Mouse (Mus musculus) heart, embryonic 10.5 days (tissue): Measurements from ENCODE around the gene S1pr4. TPM values are rescaled to one million over a fixed set of nuclear protein-coding genes. Genes with fewer than 3 reads are reported as not detected.

Experiments
- DNase-seq: peaks from one replicate; pipeline ENCODE4 v3.0.0-alpha.2; 2017; ENCODE audit warnings: low spot score
- H3K27ac ChIP-seq: fragments of 300-500 bp; sonication (generic); 2 replicates; pipeline ENCODE4 v1.5.1; 2016; ENCODE audit warnings: mild to moderate bottlenecking
- H3K27me3 ChIP-seq: fragments of 300-500 bp; sonication (generic); 2 replicates; pipeline ENCODE4 v1.6.1; 2016; ENCODE audit warnings: mild to moderate bottlenecking; ENCODE audit not compliant: poor library complexity, insufficient read depth, severe bottlenecking
- H3K36me3 ChIP-seq: fragments of 300-500 bp; sonication (generic); 2 replicates; pipeline ENCODE4 v1.6.1; 2016; ENCODE audit warnings: mild to moderate bottlenecking, moderate library complexity
- H3K4me1 ChIP-seq: fragments of 300-500 bp; sonication (generic); 2 replicates; pipeline ENCODE4 v1.6.1; 2016; ENCODE audit warnings: mild to moderate bottlenecking
- H3K4me3 ChIP-seq: fragments of 300-500 bp; sonication (generic); 2 replicates; pipeline ENCODE4 v1.5.1; 2016; ENCODE audit warnings: mild to moderate bottlenecking, moderate library complexity
- H3K9me3 ChIP-seq: fragments of 300-500 bp; sonication (generic); 2 replicates; pipeline ENCODE4 v1.6.1; 2016; ENCODE audit warnings: mild to moderate bottlenecking, moderate library complexity
- WGBS: fragments of 180-500 bp; shearing (Covaris S2); methylation state at CpG from one replicate; pipeline ENCODE4 v1.1.7; 2016; 5-methylcytosine and 5-hydroxymethylcytosine counted together
- microRNA-seq: library from miRNA; unstranded; fragments of <30 nt; microRNA quantifications from one replicate; pipeline ENCODE4, GENCODE M21; 2017
- polyA plus RNA-seq: library from polyadenylated mRNA; unstranded; fragments of >200 nt; fragmentation: Nextera tagmentation; extraction: Ambion mirVana; gene quantifications from 2 replicates; pipeline ENCODE4 v1.2.1, GENCODE M21; 2016

Gene S1pr4
- polyA plus RNA-seq, 1 experiment from 2014 or later: 0.83 TPM

- Histone ChIP-seq H3K27me3 (peaks cover 84% of the 10 kb centered on the region), H3K27ac (no peak overlapping the region), H3K36me3 (no peaks in the 10 kb centered on the region), H3K4me3 (no peak overlapping the region), H3K9me3 (no peaks in the 10 kb centered on the region), H3K4me1 (peaks cover 12% of the 10 kb centered on the region)
- WGBS: 76% methylated on average over 2 of the region's 2 CpGs
- no peak for DNase-seq
Observed at GRCm38 (mm10) chr10:81454106-81454505, 45.8 kb downstream of the S1pr4 start.

- peak overlapping the region; percentile 23 for H3K4me3 ChIP-seq
- peaks cover 12% of the 10 kb centered on the region for H3K4me1 ChIP-seq
Observed at GRCm38 (mm10) chr10:81452947-81453288, 47.0 kb downstream of the S1pr4 start.

GRCm38 (mm10) chr10:81452237-81452946, 47.5 kb downstream of the S1pr4 start:
- H3K9me3 ChIP-seq: no peaks in the 10 kb centered on the region
- WGBS: 10% methylated on average over 36 of the region's 36 CpGs
- no peak for DNase-seq
- H3K4me3 ChIP-seq: peak overlapping the region; percentile 23
- H3K27ac ChIP-seq: no peak overlapping the region
- peaks cover 12% of the 10 kb centered on the region for H3K4me1 ChIP-seq
- H3K27me3 ChIP-seq: peaks cover 69% of the 10 kb centered on the region
- no peaks in the 10 kb centered on the region for H3K36me3 ChIP-seq

More at GRCm38 (mm10) chr10:81452947-81453288, 47.0 kb downstream of the S1pr4 start:
- 4% methylated on average over 14 of the region's 14 CpGs for WGBS
- Histone ChIP-seq H3K27me3 (peaks cover 74% of the 10 kb centered on the region), H3K36me3 (no peaks in the 10 kb centered on the region), H3K9me3 (no peaks in the 10 kb centered on the region), H3K27ac (no peak overlapping the region)
- DNase-seq: no peak

GRCm38 (mm10) chr10:81451365-81451745, 48.6 kb downstream of the S1pr4 start:
- H3K27ac ChIP-seq: no peak overlapping the region
- no peaks in the 10 kb centered on the region for H3K36me3 ChIP-seq
- peaks cover 12% of the 10 kb centered on the region for H3K4me1 ChIP-seq
- peaks cover 58% of the 10 kb centered on the region for H3K27me3 ChIP-seq
- H3K9me3 ChIP-seq: no peaks in the 10 kb centered on the region
- H3K4me3 ChIP-seq: no peak overlapping the region
- no peak for DNase-seq
- WGBS: 53% methylated on average over 6 of the region's 6 CpGs

GRCm38 (mm10) chr10:81450641-81451364, 49.1 kb downstream of the S1pr4 start:
- Histone ChIP-seq H3K36me3 (no peaks in the 10 kb centered on the region), H3K4me1 (peaks cover 12% of the 10 kb centered on the region), H3K4me3 (no peak overlapping the region), H3K27me3 (peaks cover 53% of the 10 kb centered on the region), H3K27ac (no peak overlapping the region), H3K9me3 (no peaks in the 10 kb centered on the region)
- peak; percentile 72 for DNase-seq
- 49% methylated on average over 9 of the region's 9 CpGs for WGBS

- 1% methylated on average over 7 of the region's 7 CpGs for WGBS
- H3K27me3 ChIP-seq: peaks cover 46% of the 10 kb centered on the region
- no peaks in the 10 kb centered on the region for H3K9me3 ChIP-seq
Observed at GRCm38 (mm10) chr10:81450140-81450539, 49.8 kb downstream of the S1pr4 start.

More at GRCm38 (mm10) chr10:81450140-81450539, 49.8 kb downstream of the S1pr4 start:
- no peak overlapping the region for H3K4me3 ChIP-seq
- DNase-seq: peak; percentile 91
- H3K36me3 ChIP-seq: no peaks in the 10 kb centered on the region
- no peak overlapping the region for H3K27ac ChIP-seq
- peaks cover 12% of the 10 kb centered on the region for H3K4me1 ChIP-seq

Small RNA genes lying within 50 kb of the gene (microRNA-seq; reads per million reads assigned to microRNA genes)
- gene Gm25595: not detected

Other genes starting within 250 kb of the S1pr4 start
- 1.2 and 2.2 TPM in 2 replicates for gene Matk, start 247.2 kb downstream of the S1pr4 start, polyA plus RNA-seq
- gene Mrpl54, start 233.2 kb downstream of the S1pr4 start, polyA plus RNA-seq: 284 and 285 TPM in 2 replicates
- 56.5 and 57.0 TPM in 2 replicates for gene Apba3, start 233.2 kb downstream of the S1pr4 start, polyA plus RNA-seq
- 1.8 and 4.4 TPM in 2 replicates for gene Tjp3, start 208.6 kb downstream of the S1pr4 start, polyA plus RNA-seq
- 42.6 and 55.9 TPM in 2 replicates for gene Pip5k1c, start 207.2 kb downstream of the S1pr4 start, polyA plus RNA-seq
- 37.2 and 51.6 TPM in 2 replicates for gene Cactin, start 179.0 kb downstream of the S1pr4 start, polyA plus RNA-seq
- gene Tbxa2r, start 171.4 kb downstream of the S1pr4 start, polyA plus RNA-seq: 10.8 and 15.6 TPM in 2 replicates
- gene Gipc3, start 156.9 kb downstream of the S1pr4 start, polyA plus RNA-seq: not detected in 2 replicates
- gene Hmg20b, start 149.7 kb downstream of the S1pr4 start, polyA plus RNA-seq: 100 and 109 TPM in 2 replicates
- 10.3 and 12.8 TPM in 2 replicates for gene Mfsd12, start 142.6 kb downstream of the S1pr4 start, polyA plus RNA-seq
- 1.1 and 1.4 TPM in 2 replicates for gene 4930404N11Rik, start 134.3 kb downstream of the S1pr4 start, polyA plus RNA-seq
- 105 and 117 TPM in 2 replicates for gene Fzr1, start 121.6 kb downstream of the S1pr4 start, polyA plus RNA-seq
- gene Dohh, start 115.7 kb downstream of the S1pr4 start, polyA plus RNA-seq: 100 and 105 TPM in 2 replicates
- 2.2 and 3.1 TPM in 2 replicates for gene Gm48551, start 115.7 kb downstream of the S1pr4 start, polyA plus RNA-seq
- gene Gm48552, start 111.1 kb downstream of the S1pr4 start, polyA plus RNA-seq: 1.1 and 1.7 TPM in 2 replicates
- 3.4 and 4.0 TPM in 2 replicates for gene Smim24, start 107.1 kb downstream of the S1pr4 start, polyA plus RNA-seq
- gene Nfic, start 44.5 kb downstream of the S1pr4 start, polyA plus RNA-seq: 23.0 and 24.3 TPM in 2 replicates
- gene Celf5, start 17.4 kb downstream of the S1pr4 start, polyA plus RNA-seq: 0.10 and 0.18 TPM in 2 replicates
- 75.3 and 86.1 TPM in 2 replicates for gene Ncln, start 3.7 kb downstream of the S1pr4 start, polyA plus RNA-seq
- 2.8 and 4.8 TPM in 2 replicates for gene Gna15, start 24.1 kb upstream of the S1pr4 start, polyA plus RNA-seq
- 73.2 and 79.1 TPM in 2 replicates for gene Gna11, start 45.1 kb upstream of the S1pr4 start, polyA plus RNA-seq
- gene Aes, start 59.4 kb upstream of the S1pr4 start, polyA plus RNA-seq: 467 and 523 TPM in 2 replicates
- 17.4 and 18.3 TPM in 2 replicates for gene Tle2, start 74.4 kb upstream of the S1pr4 start, polyA plus RNA-seq
- gene Tle6, start 100.9 kb upstream of the S1pr4 start, polyA plus RNA-seq: 29.0 and 33.9 TPM in 2 replicates
- 0.95 and 1.4 TPM in 2 replicates for gene BC025920, start 106.1 kb upstream of the S1pr4 start, polyA plus RNA-seq
- gene Sirt6, start 127.7 kb upstream of the S1pr4 start, polyA plus RNA-seq: 28.5 and 30.7 TPM in 2 replicates
- gene Ankrd24, start 128.4 kb upstream of the S1pr4 start, polyA plus RNA-seq: 9.6 and 12.8 TPM in 2 replicates
- 4.0 and 4.1 TPM in 2 replicates for gene Gm10778, start 148.9 kb upstream of the S1pr4 start, polyA plus RNA-seq
- gene Zfp433, start 204.7 kb upstream of the S1pr4 start, polyA plus RNA-seq: 11.2 and 12.6 TPM in 2 replicates